Mouse (Mus musculus) urinary bladder, adult 2 months (tissue): ENCODE results near the gene Arhgef1. TPM values are rescaled to one million over a fixed set of nuclear protein-coding genes. Genes with fewer than 3 reads are reported as not detected.

Source experiments
- DNase-seq: peaks from one replicate; pipeline ENCODE4 v3.0.0; 2022; ENCODE audit warnings: low spot score
- polyA plus RNA-seq: library from polyadenylated mRNA; depleted of rRNA; stranded (reverse); fragments of >200 nt; gene quantifications from 2 replicates; pipeline ENCODE4 v1.2.3, GENCODE M21; 2012

The Arhgef1 gene
- polyA plus RNA-seq, 1 experiment = 180 TPM

DNA sequence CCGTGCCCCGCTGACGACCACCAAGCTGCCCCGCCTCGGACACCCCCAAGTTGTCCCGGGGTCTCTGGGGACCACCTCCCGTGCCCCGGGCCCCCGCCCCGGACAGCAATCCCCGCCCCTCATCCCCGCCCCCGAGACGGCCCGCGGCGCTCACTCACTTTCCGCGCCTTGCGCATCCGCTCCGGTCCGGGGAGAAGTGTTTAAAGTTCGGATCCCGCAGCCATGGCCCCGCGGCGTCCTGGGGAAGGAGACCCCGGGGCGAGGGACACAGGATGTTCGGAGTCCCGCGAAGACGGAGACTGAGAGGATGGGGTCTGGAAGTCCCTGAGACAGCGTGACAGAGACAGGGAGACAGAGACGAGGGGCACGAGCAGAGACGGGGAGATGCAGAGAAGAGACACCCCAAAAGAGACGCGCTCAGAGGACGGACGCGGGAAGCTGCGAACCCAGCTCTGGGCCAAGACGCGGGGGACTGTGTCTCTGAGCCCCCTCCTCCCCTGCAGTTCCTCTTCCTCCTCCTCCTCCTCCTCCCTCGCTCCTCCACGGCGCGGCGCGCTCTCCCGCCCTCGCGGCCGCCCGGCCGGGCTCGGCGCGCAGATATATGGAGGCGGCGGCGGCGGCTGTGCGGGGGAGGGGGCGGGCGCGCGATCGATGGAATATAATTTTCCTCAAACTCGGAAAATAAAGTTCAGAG lies 41.7 kb downstream of the Arhgef1 start, which contains the start of gene Gm4881:
Gm4881 (minus strand) TSS at position 238 of the 694 bp plus-strand sequence.
- no peak for DNase-seq

DNA sequence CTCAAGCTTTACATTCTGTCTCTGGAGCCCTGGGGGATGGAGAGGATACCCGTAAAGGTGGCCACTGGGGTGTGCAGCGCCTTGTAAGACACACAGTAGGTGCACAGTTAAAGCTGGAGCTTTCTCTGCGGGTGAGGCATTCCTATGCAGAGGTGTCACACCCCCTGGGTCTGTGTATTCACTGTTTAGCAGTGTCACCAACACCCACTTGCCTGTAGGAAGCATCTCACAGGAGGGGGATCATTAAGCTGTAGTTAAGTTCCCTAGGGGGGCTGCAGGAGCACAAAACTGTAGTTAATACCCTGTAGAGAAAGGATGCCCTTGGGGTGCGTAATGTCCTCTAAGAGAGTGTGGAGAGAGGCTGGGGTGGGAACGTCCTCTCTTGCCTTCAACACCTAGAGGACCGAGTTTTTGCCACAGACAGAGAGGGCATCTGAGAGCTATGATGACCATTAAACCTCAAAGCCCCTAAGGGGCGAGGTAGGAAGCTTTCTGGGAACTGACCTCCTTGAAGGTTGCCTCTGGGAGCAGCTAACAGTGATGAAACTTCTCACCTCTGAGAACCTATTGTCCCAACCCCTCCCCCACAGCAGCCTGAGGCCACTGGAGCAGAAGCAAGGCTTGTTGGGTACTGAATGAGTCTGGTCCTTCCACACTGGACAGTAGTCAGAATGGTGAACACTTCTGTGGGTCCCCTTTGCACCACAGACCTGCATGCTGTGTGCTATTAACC lies 44.8 kb downstream of the Arhgef1 start:
- DNase-seq = no peak

DNA sequence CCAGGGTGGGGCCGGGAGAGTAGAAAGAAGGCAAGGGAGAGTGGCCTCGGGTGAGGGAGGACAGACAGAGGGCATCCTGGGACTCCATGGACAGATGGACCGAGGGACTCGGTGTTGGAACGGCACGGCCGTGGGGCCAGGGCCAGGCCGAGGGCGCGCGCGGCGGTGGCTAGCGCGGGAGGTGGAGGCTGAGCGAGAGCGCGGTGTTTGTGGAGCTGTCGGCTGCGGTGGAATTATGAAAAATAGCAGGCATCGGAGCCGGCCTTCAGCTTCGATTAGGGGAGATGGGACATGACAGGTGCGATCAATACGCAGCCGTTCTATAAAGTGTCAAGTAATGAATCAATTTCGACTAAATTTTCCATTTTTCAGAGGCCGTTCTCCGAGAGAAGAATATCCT lies 46.1 kb downstream of the Arhgef1 start:
- DNase-seq = no peak

DNA sequence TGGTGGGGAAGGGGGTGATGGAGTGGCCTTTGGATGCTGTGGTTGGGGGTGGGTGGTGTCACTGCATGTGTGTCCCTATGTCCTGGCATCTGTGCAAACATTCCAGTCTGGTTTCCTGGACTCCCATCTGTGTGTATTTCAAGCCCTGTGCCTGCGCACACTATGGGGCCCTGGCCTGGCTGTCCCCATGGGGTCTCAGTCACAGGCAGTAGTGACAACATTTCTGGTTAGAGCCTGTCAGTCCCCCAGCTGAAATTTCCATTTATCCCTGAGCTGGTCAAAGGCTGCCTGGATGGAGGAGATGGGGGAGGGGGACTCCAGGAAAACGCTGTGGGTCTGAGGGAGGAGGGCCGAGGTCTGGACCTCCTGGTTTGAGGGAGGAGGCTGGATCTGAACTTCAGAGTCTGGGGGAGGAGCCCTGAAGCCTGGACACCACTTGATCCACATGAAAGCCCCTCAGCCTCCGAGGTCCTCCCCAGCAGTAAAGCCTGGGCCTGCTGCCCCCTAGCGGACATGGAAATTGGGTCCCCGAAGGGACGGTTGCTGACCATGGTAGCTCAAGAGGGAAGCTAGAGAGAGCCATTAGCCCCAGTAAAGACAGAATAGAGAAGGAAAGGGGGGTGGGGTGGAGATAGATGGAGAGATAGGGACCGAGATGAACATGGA lies 47.4 kb downstream of the Arhgef1 start:
- DNase-seq = peak; percentile 42

DNA sequence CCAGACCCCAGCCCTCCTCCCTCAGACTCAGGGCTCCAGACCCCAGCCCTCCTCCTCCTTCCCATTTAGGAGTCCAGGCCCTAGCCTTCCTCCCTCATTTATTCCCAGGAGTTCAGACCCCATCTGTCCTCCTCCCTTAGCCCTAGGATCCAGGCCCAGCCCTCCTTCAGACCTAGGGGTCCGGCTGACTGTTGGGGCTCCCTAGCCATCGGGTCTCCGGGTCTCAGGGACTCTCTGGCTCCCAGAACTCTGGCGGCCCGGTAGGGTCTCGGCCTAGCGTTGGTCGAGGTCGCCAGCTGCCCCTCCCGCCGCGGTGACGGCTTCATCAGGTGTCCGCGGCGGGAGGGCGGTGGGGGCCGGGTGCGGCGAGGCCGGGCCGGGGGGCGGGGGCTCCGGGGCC lies 51.3 kb downstream of the Arhgef1 start:
- no peak for DNase-seq

DNA sequence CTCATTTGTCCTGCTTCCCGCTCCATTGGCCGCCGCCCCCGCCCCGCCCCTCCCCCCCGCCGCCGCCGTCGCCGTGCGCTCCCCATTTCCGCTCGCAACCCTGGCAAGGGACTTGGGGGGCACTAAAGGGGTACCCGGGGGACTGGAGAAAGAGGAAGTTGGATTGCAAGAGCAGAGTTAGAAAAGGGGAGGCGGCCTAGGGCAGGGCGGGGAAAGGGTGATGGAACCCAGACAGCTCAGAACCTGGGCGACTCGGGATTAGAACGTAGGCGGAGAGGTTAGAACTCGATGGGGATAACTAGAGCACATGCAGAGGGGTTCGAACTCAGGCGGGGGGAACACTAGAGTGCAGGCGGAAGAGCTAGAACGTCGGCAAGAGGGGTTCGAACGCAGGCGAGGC lies 51.7 kb downstream of the Arhgef1 start:
- DNase-seq = no peak

DNA sequence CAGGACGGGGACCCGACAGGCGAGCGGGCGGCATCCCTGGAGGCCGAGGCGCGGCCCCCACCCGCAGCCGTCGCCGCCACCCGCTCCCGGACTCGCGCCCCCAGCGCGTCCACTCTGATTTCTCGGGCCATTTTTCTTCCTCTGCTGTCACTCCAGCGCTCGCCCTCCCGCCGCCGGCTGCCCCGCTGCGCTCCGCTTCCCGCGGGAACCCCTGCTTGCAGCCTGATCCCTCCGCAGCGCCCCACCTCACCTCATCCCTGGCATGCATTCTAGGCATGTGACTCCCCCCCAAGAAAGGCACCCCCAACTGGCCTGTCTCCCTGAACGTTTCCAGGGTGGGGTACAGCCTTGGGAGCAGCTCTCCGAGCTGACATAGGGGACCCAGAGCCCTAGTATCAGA lies 52.5 kb downstream of the Arhgef1 start:
- no peak for DNase-seq

DNA sequence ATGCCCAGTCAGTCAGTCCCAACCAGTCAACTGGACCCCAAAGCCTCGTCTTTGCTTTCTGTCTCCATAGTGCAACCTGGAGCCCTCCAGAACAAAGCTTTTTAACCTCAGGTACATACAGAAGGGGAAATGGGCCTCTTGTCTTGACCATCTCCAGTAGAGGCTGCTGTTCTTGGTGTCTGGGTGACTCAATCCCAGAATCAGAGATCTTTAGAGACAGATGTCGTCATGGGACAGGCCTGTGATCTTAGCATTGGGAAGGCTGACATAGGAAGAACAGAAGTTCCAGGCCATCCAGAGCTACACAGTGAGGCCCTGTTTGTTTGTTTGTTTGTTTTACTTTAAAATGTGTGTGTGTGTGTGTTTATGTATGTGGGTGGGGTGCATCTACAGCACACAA lies 61.6 kb downstream of the Arhgef1 start:
- DNase-seq = no peak

DNA sequence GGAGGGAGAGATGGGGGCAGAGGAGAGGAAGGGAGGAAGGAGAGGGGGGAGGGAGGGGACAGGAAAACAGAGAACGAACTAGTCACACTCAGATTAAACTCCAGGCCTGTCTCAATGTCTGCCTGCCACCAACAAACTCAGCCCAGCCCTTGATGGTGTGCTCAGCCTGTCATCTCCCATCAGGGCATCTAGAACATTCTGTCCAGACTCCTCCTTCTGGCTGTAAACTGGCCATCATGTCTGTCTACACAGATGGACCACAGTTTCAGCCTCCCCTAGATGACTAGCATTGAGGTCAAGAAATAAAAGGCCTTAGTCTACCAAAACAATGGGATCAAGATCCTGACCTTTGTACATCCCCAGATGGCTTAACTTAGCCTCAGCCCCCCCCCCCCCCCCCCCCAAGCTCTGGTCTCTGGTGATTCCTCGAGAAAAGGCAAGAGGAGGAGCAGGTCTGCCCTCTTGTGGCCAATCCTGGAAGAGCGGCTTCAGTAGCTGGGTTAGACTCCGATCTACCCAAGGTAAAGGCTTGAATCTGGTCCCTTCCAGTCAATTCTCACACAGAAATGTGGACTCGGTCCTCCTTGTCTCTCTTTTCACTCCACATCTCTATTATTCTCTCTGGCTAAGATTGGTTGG lies 62.3 kb downstream of the Arhgef1 start:
- DNase-seq = peak; percentile 52

DNA sequence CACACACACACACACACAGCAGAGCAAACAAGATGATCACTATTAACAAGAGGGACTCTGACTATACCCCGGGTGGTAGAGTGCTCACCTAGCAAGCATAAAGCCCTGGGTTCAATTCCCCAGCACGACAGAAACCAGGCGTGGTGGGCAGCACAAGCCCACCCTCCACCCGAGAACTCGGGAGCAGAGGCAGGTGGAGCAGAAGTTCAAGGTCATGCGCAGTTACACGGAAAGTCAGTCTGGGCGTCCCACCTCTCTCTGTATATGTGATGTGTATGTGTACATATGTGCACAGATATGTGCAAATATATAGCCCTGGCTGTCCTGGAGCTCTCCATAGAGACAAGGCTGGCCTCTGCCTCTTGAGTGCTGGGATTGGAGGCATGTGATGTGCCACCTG lies 65.3 kb downstream of the Arhgef1 start:
- DNase-seq = no peak

DNA sequence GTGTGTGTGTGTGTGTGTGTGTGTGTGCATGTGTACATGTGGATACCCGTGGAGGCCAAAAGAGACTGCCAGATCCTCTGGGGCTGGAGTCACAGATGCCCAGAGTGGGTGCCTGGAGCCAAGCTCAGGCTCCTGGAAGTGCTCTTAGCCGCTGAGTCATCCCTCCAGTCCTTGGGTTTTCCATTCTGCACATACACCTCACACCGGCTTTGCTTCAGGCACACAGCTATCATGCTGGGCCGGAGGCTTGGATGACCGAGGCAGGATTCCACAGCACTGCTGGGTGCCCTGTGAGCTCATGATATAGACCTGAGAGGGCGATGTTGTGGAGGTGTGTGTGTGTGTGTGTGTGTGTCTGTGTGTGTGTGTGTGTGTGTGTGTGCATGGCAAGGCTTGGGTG lies 65.8 kb downstream of the Arhgef1 start:
- no peak for DNase-seq

DNA sequence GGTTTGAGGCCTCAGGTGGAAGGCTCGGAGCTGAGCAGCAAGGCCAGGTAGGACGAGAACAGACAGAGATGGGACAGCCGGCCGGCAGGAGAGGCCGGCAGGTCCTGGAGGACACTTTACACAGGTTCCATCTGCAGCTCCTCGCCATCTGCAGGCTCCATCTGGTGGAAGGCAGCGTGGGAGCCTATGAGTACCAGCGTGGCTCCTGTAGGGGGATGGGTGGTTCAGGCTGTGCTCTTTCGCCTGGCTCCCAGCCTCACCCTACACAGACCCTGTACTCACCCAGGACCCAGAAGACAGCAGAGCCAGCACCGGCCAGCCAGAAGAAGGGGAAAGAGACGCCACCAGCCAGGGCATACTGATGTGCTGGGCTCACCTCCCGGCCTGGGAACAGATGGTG lies 67.1 kb downstream of the Arhgef1 start:
- DNase-seq = no peak

DNA sequence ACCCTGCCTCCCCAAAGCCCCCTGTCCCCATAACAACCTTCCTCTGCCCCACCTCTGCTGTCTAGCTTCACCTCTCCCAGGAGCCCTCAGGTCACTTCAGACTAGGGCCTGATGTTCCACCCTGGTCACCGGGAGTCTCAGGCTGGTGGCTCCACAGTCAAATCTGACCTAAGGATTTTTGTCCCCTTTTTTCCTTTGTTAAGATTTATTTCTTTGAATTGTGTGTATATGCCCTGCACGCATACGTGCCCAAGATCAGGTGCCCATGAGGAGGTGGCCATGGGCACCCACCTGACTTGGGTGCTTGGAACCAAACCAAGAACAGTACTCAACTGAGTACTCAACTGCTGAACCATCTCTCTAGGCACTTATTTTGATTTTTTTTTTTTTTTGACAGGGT lies 67.6 kb downstream of the Arhgef1 start:
- DNase-seq = no peak

DNA sequence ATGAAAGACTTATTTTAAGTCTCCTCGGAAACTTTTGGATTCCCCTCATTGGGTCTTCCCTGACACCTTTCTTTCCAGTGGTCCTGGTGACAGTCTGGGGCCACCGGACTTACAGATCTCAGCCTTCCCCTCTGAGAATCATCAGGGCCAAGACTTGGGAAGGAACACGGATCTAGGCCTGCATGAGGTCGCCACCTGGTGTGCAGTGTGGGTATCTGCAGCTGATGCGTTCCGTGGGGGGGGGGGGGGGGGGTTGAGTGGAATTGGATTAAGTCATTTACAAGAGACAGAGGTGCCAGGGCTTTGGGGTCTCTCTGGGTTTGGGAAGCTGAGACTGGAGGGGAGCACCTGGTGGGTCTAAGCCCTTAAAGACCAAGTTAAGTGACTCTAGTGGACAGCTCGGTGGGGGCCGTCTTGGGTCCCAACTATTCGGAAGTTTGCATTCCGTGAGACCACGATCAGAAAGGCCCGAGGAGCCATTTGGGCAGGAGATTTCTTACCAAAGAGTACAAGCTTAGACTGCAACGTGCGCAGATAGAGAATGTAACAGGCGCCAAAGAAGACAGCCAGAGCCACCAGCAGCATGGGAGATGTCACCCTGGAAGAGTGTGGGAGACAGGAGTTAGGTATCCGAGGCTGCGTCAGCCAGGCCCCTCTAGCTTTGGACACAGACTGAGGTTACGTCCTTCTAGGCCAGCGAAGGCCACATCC lies 68.7 kb downstream of the Arhgef1 start:
- DNase-seq = no peak

DNA sequence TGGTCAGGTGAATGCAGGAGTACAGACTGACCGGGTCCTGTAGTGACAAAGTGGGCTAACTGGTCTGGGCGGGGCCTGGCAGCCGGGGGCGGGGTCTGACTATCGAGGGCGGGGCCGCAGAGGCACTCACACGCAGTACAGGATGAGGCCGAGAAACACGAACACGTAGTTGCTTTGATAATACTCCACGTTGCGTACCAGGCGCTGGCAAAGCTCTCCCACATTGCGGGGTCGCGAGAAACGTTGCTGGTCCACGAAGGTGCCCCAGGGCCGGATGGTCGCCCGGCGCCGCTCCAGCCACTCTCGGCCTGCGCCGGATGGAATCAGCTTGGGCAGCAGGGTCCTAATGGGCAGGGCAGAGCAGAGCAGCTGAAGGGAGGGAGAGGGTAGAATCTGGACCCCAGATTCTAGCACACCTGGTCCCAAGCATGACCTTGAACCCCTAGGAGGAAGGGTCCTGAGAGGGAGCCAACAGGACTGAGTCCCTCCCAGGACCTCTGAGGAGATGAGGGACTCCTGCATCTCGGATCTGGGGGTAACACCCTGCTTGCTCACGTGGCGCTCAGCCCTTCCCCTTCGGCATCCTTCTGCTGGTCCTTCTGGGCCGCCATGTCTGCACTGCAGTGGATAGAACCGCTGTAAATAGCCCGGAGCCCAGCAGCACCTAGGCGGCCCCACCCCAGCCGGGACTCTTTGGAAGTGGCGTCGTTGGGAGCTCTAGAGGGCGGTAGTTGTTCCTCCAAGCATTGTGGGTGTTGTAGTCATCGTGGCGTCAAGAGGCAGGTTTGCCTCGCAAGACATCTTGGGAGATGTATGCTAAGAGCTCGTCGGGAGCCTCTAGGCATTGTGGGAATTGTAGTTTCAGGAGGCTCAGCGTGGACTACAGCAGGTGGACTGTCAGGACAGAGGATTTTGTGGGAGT lies 69.5 kb downstream of the Arhgef1 start, which contains the start of gene Rabac1:
Rabac1 (minus strand) TSS at position 783 of the 922 bp plus-strand sequence.
- peak; percentile 86 for DNase-seq

DNA sequence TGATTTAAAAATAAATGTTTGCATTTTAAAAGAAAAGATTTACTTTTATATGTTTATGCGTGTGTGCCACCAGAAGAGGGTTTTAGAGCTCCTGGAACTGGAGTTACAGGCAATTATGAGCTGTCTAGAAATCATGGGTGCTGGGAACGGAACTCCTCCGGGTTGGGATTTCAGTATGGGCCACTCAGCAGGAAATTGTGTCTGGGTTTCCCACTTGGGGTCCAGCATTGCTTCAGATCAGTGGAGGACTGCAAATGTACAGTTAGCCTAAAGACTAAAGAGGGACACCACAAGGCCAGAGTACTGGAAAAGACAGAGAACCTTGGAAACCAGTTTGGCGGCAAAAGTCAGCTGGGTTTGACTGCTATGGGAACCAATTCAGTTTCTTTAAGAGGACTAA lies 70.5 kb downstream of the Arhgef1 start:
- no peak for DNase-seq

DNA sequence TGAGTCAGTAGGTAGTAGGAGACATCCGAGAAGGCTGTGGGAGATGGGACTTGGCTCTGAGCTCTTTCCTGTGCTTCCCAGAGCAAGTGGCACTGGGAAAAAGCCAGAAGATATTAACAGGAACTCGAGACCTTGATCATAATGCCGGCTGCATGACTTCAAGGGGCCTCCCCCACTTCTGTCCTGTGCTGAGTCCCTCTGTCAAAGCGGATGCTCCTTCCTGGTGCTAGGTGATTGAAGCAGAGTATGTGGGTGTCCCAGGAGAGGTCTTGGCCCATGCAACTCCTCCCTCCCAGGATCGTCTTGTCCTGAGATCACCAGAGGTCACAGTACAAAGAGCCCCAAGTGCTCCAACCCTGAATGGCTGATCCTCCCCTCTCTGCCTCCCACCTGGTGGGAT lies 71.2 kb downstream of the Arhgef1 start:
- DNase-seq = no peak

DNA sequence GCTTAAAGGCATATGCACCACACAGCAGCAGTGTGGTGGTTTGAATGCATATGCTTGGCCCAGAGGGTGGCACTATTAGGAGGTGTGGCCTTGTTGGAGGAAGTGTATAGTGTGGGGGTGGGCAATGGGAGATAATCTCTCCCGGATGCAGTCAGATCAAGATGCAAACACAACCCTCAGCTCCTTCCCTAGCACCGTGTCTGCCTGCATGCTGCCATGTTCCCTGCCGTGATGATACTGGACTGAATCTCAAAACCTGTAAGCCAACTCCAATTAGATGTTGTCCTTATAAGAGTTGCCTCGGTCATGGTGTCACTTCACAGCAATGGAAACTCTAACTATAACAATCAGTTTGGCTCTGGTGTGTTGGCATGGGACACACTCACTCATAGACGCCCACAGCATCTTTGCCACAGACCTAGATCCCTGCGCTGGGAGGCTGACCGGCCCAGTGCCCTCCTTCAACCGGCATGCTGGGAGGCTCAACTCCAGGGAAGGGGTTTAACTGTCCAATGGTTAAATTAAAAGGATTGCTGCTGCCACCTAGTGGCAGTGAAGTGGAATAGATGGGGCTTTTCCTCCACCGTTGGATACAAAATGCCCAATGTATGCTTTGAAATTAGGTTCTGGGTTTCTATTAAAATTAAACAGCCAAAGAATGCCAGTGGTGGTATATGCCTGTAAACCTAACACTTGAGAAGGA lies 72.3 kb downstream of the Arhgef1 start:
- no peak for DNase-seq
